Mouse (Mus musculus) spleen, adult 2 months (tissue): ENCODE measurements around the gene Rbm4b. TPM values are rescaled to one million over a fixed set of nuclear protein-coding genes. Genes with fewer than 3 reads are reported as not detected.

ENCODE experiments used
- DNase-seq, 2 experiments: peaks; one replicate each; pipeline versions ENCODE4 v3.0.0 to v3.0.0-alpha.2; 2012 to 2021; ENCODE audit warnings: low spot score in 2 of 2, low read depth in 1 of 2
- H3K27ac ChIP-seq: fragments of 200-500 bp; 2 replicates; pipeline ENCODE4 v1.5.1; 2012; ENCODE audit warnings: low read length, inconsistent platforms; ENCODE audit not compliant: insufficient read depth
- H3K27me3 ChIP-seq: fragments of 200-500 bp; 2 replicates; pipeline ENCODE4 v1.6.1; 2012; ENCODE audit warnings: mild to moderate bottlenecking, moderate library complexity, low read length, inconsistent platforms; ENCODE audit not compliant: control insufficient read depth, insufficient read depth
- H3K36me3 ChIP-seq: fragments of 200-500 bp; 2 replicates; pipeline ENCODE4 v1.6.1; 2012; ENCODE audit warnings: mild to moderate bottlenecking, low read length, inconsistent platforms; ENCODE audit not compliant: control insufficient read depth, insufficient read depth
- H3K4me1 ChIP-seq: fragments of 200-500 bp; 2 replicates; pipeline ENCODE4 v1.6.1; 2011; ENCODE audit warnings: inconsistent platforms; ENCODE audit not compliant: control insufficient read depth, insufficient read depth, insufficient read length
- H3K4me3 ChIP-seq: fragments of 200-500 bp; 2 replicates; pipeline ENCODE4 v1.5.1; 2011; ENCODE audit warnings: mild to moderate bottlenecking, inconsistent platforms; ENCODE audit not compliant: insufficient read depth, insufficient read length; ENCODE audit errors: extremely low read depth
- CTCF ChIP-seq: fragments of 200-500 bp; IDR thresholded peaks from 2 replicates; pipeline ENCODE4 v1.5.1; 2011; ENCODE audit warnings: mild to moderate bottlenecking, inconsistent platforms; ENCODE audit not compliant: insufficient read depth, insufficient read length, insufficient replicate concordance; ENCODE audit errors: extremely low read depth
- POLR2A ChIP-seq: fragments of 200-500 bp; IDR thresholded peaks from 2 replicates; pipeline ENCODE4 v1.6.1; 2011; ENCODE audit warnings: low read depth, low read length, inconsistent platforms
- WGBS: fragments of 180-500 bp; shearing (Covaris S2); methylation state at CpG from one replicate; pipeline ENCODE4 v1.1.7; 2018; 5-methylcytosine and 5-hydroxymethylcytosine counted together
- polyA plus RNA-seq: library from polyadenylated mRNA; depleted of rRNA; stranded (reverse); fragments of >200 nt; gene quantifications from 2 replicates; pipeline ENCODE4 v1.2.3, GENCODE M21; 2012

Gene Rbm4b
- polyA plus RNA-seq, 1 experiment = 7.4 TPM

DNA sequence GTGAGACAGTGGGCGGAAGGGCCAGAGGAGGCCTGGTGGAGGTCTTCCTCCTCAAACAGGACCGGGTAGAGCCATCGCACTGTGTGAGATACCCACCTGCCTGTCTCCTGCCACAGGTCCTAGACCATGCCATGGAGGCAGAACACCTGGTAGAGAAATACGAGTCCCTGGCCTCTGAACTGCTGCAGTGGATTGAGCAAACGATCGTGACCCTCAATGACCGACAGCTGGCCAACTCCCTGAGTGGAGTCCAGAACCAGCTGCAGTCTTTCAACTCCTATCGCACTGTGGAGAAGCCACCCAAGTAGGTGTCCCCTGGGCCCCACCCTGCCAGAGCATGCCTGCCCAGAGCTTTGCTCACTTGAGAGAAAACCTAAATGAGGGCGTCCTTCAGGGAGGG, 27.1 kb upstream of the Rbm4b start:
- TF ChIP-seq CTCF = no peak
- no peak overlapping the region for H3K27ac ChIP-seq
- 87% methylated on average over 9 of the region's 9 CpGs for WGBS
- no peaks in the 10 kb centered on the region for H3K36me3 ChIP-seq
- H3K4me3 ChIP-seq = no peak overlapping the region
- DNase-seq = no peak
- H3K4me1 ChIP-seq = no peaks in the 10 kb centered on the region
- no peaks in the 10 kb centered on the region for H3K27me3 ChIP-seq

DNA sequence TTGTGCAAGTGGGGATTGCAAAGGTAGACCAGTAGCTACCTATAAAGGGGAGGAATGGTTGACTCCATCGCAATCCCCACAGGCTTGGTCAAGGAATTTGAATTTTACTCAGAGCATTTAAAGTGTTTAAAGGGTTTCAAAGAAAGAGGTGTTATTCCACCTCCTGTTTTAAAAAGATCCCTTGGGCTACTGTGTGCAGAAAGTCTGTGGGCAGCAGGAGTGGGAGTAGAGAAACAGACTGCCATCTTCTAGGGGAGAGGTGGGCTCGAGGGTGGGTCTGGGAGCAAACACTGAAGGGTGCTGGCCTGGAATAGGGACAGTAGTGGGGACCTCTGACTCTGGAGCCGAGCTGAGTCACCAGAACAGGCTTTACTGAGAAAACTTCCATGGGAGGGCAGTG, 23.2 kb upstream of the Rbm4b start:
- 76% methylated on average over 3 of the region's 3 CpGs for whole genome bisulfite sequencing
- no peak overlapping the region for H3K27ac ChIP-seq
- H3K4me1 ChIP-seq = no peaks in the 10 kb centered on the region

DNA sequence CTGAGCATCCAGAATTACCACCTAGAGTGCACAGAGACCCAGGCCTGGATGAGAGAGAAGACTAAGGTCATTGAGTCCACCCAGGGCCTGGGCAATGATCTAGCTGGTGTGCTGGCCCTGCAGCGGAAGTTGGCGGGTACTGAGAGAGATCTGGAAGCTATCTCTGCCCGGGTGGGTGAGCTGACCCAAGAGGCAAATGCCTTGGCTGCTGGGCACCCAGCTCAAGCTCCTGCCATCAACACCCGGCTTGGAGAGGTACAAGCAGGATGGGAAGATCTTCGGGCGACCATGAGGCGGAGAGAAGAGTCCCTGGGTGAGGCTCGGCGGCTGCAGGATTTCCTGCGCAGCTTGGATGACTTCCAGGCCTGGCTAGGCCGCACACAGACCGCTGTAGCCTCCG, 18.4 kb upstream of the Rbm4b start:
- no peak for DNase-seq
- no peaks in the 10 kb centered on the region for H3K36me3 ChIP-seq
- H3K27ac ChIP-seq = no peak overlapping the region
- no peaks in the 10 kb centered on the region for H3K4me1 ChIP-seq
- H3K27me3 ChIP-seq = no peaks in the 10 kb centered on the region
- WGBS = 72% methylated on average over 13 of the region's 13 CpGs
- no peak overlapping the region for H3K4me3 ChIP-seq
- TF ChIP-seq POLR2A = no peak
- TF ChIP-seq CTCF = no peak

More for the DNA sequence above, 23.2 kb upstream of the Rbm4b start:
- Histone ChIP-seq H3K4me3 (no peak overlapping the region), H3K36me3 (no peaks in the 10 kb centered on the region), H3K27me3 (no peaks in the 10 kb centered on the region)
- DNase-seq = no peak
- TF ChIP-seq POLR2A (no peak), CTCF (no peak)

DNA sequence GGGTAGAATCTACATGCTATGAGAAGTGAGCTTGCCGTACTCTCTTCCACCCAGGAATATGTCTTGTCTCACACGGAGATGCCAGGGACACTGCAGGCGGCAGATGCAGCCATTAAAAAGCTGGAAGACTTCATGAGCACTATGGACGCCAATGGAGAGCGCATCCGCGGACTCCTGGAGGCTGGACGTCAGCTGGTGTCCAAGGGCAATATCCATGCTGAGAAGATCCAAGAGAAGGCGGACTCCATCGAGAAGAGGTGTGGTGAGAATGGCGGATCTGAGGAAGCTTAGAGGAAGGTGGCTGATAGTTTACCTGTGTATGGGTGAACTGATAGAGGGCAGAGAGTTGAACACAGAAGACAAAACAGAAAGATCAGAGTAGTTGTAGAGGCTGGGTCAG, 17.2 kb upstream of the Rbm4b start:
- Histone ChIP-seq H3K36me3 (no peaks in the 10 kb centered on the region), H3K4me3 (no peak overlapping the region), H3K4me1 (no peaks in the 10 kb centered on the region), H3K27me3 (no peaks in the 10 kb centered on the region), H3K27ac (no peak overlapping the region)
- TF ChIP-seq POLR2A (no peak), CTCF (no peak)
- no peak for DNase-seq
- 97% methylated on average over 11 of the region's 11 CpGs for WGBS

DNA sequence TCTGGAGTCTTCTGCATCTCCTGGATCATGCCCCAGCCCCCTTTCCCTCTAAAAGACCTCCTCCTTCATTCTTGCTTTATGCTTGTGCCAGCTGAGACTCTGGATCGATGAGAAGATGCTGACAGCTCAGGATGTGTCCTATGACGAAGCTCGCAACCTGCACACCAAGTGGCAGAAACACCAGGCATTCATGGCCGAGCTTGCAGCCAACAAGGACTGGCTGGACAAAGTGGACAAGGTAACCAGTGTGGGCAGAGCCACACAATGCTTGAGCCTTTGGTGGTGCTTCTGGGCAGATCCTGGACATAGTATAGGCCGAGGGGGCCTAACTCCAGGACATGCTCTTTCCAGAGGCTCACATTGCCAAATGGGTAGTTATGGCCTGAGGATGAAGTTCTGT, 16.5 kb upstream of the Rbm4b start:
- no peaks in the 10 kb centered on the region for H3K27me3 ChIP-seq
- WGBS = 90% methylated on average over 5 of the region's 5 CpGs
- no peaks in the 10 kb centered on the region for H3K4me1 ChIP-seq
- no peaks in the 10 kb centered on the region for H3K36me3 ChIP-seq
- TF ChIP-seq POLR2A = no peak
- no peak for TF ChIP-seq CTCF
- H3K27ac ChIP-seq = no peak overlapping the region
- DNase-seq = no peak
- no peak overlapping the region for H3K4me3 ChIP-seq

DNA sequence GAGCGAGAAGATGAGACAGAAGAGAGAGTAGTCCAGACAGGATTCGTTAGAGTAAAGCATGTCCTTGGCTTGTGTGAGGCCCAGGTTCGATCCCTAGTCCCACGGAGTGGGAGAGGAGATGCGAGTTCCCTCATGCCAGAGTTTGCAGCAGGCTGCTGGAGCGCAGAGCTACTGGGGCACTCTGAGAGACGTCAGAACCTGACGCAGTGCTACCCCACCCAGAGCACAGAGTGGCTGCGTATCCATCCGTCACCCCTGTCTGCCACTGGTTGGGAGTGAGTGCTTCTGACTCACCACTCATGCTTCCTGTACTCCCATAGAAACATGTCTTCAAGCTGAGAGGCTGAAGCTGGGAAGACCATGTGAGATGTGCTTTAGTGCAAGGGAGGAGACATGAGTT, 14.8 kb upstream of the Rbm4b start:
- TF ChIP-seq CTCF (no peak), POLR2A (no peak)
- WGBS = 88% methylated on average over 10 of the region's 10 CpGs
- no peak overlapping the region for H3K4me3 ChIP-seq
- DNase-seq = no peak
- no peaks in the 10 kb centered on the region for H3K36me3 ChIP-seq
- no peaks in the 10 kb centered on the region for H3K4me1 ChIP-seq
- no peak overlapping the region for H3K27ac ChIP-seq
- H3K27me3 ChIP-seq = no peaks in the 10 kb centered on the region

DNA sequence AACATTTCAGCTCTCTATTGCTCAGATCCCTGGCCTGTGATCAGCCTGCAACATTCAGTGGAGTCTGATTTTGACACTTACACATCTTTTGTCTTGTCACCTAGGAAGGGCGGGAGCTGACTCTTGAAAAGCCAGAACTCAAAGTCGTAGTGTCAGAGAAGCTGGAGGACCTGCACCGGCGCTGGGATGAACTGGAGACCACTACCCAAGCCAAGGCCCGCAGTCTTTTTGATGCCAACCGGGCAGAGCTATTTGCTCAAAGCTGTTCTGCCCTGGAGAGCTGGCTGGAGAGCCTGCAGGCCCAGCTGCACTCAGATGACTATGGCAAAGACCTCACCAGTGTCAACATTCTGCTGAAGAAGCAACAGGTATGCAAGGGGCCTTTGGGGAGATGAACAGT, 14.1 kb upstream of the Rbm4b start:
- no peak for DNase-seq
- WGBS = 89% methylated on average over 6 of the region's 6 CpGs
- H3K4me3 ChIP-seq = no peak overlapping the region
- no peaks in the 10 kb centered on the region for H3K36me3 ChIP-seq
- H3K27ac ChIP-seq = no peak overlapping the region
- TF ChIP-seq CTCF = no peak
- no peak for TF ChIP-seq POLR2A
- no peaks in the 10 kb centered on the region for H3K4me1 ChIP-seq
- no peaks in the 10 kb centered on the region for H3K27me3 ChIP-seq
